Mouse (Mus musculus) stomach, postnatal 0 days (tissue): ENCODE results near the gene Olfr193. TPM values are rescaled to one million over a fixed set of nuclear protein-coding genes. Genes with fewer than 3 reads are reported as not detected.
"Not testable (repeated sequence)": the region's sequence is repeated elsewhere in the genome, so short reads cannot be mapped to it uniquely, and the experiment has no call there.

Source experiments
- ATAC-seq: fragments of 200-750 bp; cut with Nextera tagmentation; 2 replicates; pipeline ENCODE4 v1.8.0; 2017; ENCODE audit not compliant: low FRiP score, low TSS enrichment
- DNase-seq: peaks from one replicate; pipeline ENCODE4 v3.0.0-alpha.2; 2016; ENCODE audit warnings: low spot score
- H3K27ac ChIP-seq: fragments of 300-500 bp; sonication (generic); replicated peaks from 2 replicates; pipeline ENCODE4 v1.5.1; 2014; ENCODE audit warnings: mild to moderate bottlenecking, control low read depth
- H3K27me3 ChIP-seq: fragments of 300-500 bp; sonication (generic); 2 replicates; pipeline ENCODE4 v1.6.1; 2014; ENCODE audit warnings: low read length; ENCODE audit not compliant: control insufficient read depth, insufficient read depth
- H3K36me3 ChIP-seq: fragments of 300-500 bp; sonication (generic); 2 replicates; pipeline ENCODE4 v1.6.1; 2014; ENCODE audit warnings: low read length, mixed read lengths; ENCODE audit not compliant: control insufficient read depth, insufficient read depth
- H3K4me1 ChIP-seq: fragments of 300-500 bp; sonication (generic); replicated peaks from 2 replicates; pipeline ENCODE4 v1.6.1; 2014; ENCODE audit warnings: antibody characterized with exemption; ENCODE audit not compliant: control insufficient read depth, insufficient read depth
- H3K4me2 ChIP-seq: fragments of 300-500 bp; sonication (generic); replicated peaks from 2 replicates; pipeline ENCODE4 v1.6.1; 2014; ENCODE audit warnings: low read depth, mild to moderate bottlenecking, control low read depth, moderate library complexity
- H3K4me3 ChIP-seq: fragments of 300-500 bp; sonication (generic); 2 replicates; pipeline ENCODE4 v1.5.1; 2014; ENCODE audit warnings: low read depth, low read length, control low read depth
- H3K9ac ChIP-seq: fragments of 300-500 bp; sonication (generic); 2 replicates; pipeline ENCODE4 v1.6.1; 2014; ENCODE audit warnings: mild to moderate bottlenecking, low read length, control low read depth, mixed read lengths
- H3K9me3 ChIP-seq: fragments of 300-500 bp; sonication (generic); 2 replicates; pipeline ENCODE4 v1.6.1; 2016; ENCODE audit warnings: low read length; ENCODE audit not compliant: control insufficient read depth
- CTCF ChIP-seq: IDR thresholded peaks from 2 replicates; pipeline ENCODE4 v1.5.1; 2016; ENCODE audit warnings: antibody characterized with exemption, low read depth, mild to moderate bottlenecking, moderate library complexity
- EP300 ChIP-seq: optimal IDR thresholded peaks from 2 replicates; pipeline ENCODE3; 2016; ENCODE audit warnings: antibody characterized with exemption
- WGBS: fragments of 180-500 bp; shearing (Covaris S2); extraction: QIAGEN DNeasy Blood & Tissue Kit; methylation state at CpG from one replicate; pipeline ENCODE4 v1.1.7; 2014; 5-methylcytosine and 5-hydroxymethylcytosine counted together
- polyA plus RNA-seq: library from polyadenylated mRNA; unstranded; fragments of >200 nt; fragmentation: Nextera tagmentation; extraction: Ambion mirVana; gene quantifications from 2 replicates; pipeline ENCODE4 v1.2.1, GENCODE M21; 2015

Gene Olfr193
- not detected in 2 replicates for polyA plus RNA-seq

DNA sequence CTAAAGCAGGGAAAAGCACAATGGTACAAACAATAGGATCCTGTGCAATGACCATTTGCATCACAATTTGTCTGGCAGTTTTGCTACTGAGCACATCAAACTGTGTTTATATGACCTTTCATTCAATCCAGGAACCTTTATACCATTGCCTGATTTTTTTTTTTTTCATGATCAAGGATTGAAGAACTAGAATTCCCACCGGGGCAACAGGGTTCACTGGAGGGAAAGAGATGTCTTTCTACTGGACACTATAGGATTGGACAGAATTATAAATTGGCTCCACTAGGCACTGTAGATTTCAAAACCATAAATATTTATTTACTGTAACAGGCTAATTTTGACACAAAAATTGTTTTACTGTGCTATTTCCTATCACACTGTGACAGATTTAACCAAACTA is at the start of gene Olfr193:
Gene Olfr193, minus strand, starts transcription at position 101 of the 400 bp plus-strand sequence.
- H3K4me1 ChIP-seq = no peaks in the 10 kb centered on the region
- ATAC-seq (no peak), DNase-seq (no peak)
- no peak within 1 kb of the TSS for H3K9ac ChIP-seq
- no peaks in the 10 kb centered on the region for H3K27me3 ChIP-seq
- no peak within 1 kb of the TSS for H3K27ac ChIP-seq
- no peak within 1 kb of the TSS for H3K4me3 ChIP-seq
- H3K36me3 ChIP-seq = no peaks in the 10 kb centered on the region
- 93% methylated on average over 1 of the region's 1 CpGs for WGBS
- H3K9me3 ChIP-seq = no peaks in the 10 kb centered on the region
- TF ChIP-seq CTCF (no peak), EP300 (no peak)
- no peak within 1 kb of the TSS for H3K4me2 ChIP-seq

DNA sequence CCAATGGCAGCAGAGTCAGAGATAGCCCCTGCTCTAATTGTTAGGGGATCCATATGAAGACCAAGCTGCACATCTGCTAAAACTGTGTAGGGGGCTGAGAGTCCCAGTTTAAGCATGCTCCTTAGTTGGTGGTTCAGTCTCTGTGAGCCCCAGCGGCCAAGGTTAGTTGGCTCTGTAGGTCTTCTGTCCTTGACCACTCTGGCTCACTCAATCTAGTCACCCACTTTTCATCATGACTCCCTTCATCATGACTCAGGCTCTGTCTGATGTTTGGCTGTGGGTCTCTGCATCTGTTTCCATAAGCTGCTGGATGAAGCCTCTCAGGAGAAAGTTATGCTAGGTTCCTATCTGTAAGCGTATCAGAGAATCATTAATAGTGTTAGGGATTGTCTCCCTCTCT is 40.3 kb upstream of the Olfr193 start:
- Histone ChIP-seq H3K9ac (no peak overlapping the region), H3K4me3 (no peak overlapping the region), H3K4me1 (no peaks in the 10 kb centered on the region), H3K9me3 (no peaks in the 10 kb centered on the region), H3K36me3 (no peaks in the 10 kb centered on the region), H3K27me3 (no peaks in the 10 kb centered on the region), H3K27ac (no peak overlapping the region), H3K4me2 (no peak overlapping the region)
- WGBS = 88% methylated on average over 2 of the region's 2 CpGs
- DNase-seq = no peak
- ATAC-seq = no peak
- TF ChIP-seq EP300 (no peak), CTCF (no peak)

DNA sequence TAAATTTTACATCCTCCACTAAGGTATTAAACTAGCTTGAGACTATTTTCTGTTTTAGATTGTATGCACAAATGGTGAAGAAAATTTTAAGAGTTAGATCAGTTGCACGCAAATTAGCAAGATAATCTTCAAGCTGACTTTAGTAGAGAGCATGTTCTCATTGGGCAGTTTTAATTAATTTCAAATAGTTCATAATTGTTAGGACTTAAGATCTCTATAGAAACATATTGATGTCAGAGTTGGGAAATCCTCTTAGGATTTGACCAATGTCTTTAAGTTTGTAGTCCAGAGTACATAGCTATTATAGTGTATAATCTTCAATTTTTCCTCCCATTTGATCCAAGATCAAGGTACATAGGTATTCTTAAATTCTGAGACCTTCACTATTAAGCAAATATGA is 35.1 kb upstream of the Olfr193 start, which contains the start of gene Olfr195:
Gene Olfr195, plus strand, starts transcription at position 301 of the 400 bp plus-strand sequence.
- ATAC-seq = no peak
- no peak for TF ChIP-seq EP300
- TF ChIP-seq CTCF = no peak
- Histone ChIP-seq H3K4me3 (no peak within 1 kb of the TSS), H3K36me3 (no peaks in the 10 kb centered on the region), H3K9ac (no peak within 1 kb of the TSS), H3K27ac (no peak within 1 kb of the TSS), H3K4me2 (no peak within 1 kb of the TSS), H3K9me3 (no peaks in the 10 kb centered on the region), H3K4me1 (no peaks in the 10 kb centered on the region), H3K27me3 (no peaks in the 10 kb centered on the region)
- 83% methylated on average over 1 of the region's 1 CpGs for WGBS
- no peak for DNase-seq

DNA sequence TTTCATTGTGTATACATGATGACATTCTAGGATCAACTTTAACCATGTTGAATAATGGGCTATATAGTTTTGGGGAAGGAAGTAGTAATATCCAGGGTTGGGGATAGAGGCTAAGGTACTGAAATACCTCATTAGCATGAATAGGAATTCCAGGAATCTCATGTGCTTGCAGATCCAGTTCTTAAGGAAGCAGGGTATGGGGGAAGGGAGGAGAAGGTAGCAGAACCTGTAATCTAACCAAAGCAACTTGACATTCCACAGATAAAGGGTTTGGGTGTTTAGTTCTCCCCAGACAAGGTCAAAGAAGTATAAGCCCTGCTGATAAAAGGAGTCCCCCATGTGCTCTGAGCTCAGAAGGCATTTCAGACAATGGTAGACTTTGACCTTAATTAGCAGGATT is 29.4 kb upstream of the Olfr193 start:
- DNase-seq = no peak

DNA sequence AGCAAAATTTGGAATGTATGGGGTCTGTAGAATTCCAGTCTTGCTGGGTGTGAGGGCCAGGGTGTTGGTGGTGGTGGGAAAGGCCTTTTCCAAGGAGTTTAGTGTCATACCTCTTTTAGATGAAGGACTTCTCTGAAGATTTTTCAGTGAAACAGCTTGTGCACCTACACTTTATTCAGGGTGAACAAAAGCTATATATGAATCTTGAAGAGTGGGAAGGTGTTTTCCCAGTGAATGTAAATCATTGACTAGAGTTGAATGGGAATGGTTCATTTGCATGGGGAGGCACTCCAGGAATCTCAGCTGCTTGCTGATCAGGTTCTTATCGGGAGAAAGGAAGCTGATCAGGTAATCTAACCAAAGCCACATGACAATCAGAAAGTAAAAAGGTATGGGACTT is 19.1 kb upstream of the Olfr193 start:
- Histone ChIP-seq H3K27me3 (no peaks in the 10 kb centered on the region), H3K9me3 (no peaks in the 10 kb centered on the region), H3K4me1 (no peaks in the 10 kb centered on the region), H3K4me3 (no peak overlapping the region), H3K27ac (no peak overlapping the region), H3K9ac (no peak overlapping the region), H3K36me3 (no peaks in the 10 kb centered on the region), H3K4me2 (no peak overlapping the region)
- ATAC-seq = no peak
- TF ChIP-seq CTCF (no peak), EP300 (no peak)
- 71% methylated on average over 1 of the region's 1 CpGs for WGBS
- DNase-seq = no peak

More for the DNA sequence above, 29.4 kb upstream of the Olfr193 start:
- H3K27me3 ChIP-seq = no peaks in the 10 kb centered on the region
- H3K36me3 ChIP-seq = no peaks in the 10 kb centered on the region
- no peak overlapping the region for H3K27ac ChIP-seq
- H3K4me1 ChIP-seq = no peaks in the 10 kb centered on the region
- no peaks in the 10 kb centered on the region for H3K9me3 ChIP-seq
- no peak overlapping the region for H3K4me3 ChIP-seq
- no peak for ATAC-seq
- TF ChIP-seq CTCF (no peak), EP300 (no peak)
- no peak overlapping the region for H3K9ac ChIP-seq
- no peak overlapping the region for H3K4me2 ChIP-seq

DNA sequence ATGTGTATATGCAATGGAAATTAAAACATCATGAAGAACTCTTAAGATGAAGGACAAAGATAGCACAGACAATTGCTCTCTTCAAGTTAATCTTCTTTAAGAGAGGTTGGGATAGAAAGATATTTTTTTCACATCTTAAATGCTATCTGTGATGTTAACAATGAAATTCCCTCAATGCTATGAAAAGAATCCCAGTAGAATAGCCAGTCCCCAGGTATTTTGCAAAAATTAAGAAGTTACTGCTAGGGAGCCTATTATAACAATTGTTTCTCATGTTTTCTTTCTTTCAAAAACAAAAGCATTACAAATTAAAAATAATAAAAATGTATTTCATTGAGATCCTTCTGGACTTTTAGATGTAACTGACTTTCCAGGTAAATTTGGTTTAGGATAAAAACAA is 9.3 kb upstream of the Olfr193 start, which contains the start of gene Olfr194:
Gene Olfr194, minus strand, starts transcription at position 101 of the 400 bp plus-strand sequence.
- H3K4me2 ChIP-seq = no peak within 1 kb of the TSS
- no peak for DNase-seq
- no peak within 1 kb of the TSS for H3K9ac ChIP-seq
- no peak within 1 kb of the TSS for H3K27ac ChIP-seq
- ATAC-seq = no peak
- no peaks in the 10 kb centered on the region for H3K36me3 ChIP-seq
- H3K27me3 ChIP-seq = no peaks in the 10 kb centered on the region
- no peak within 1 kb of the TSS for H3K4me3 ChIP-seq
- no peaks in the 10 kb centered on the region for H3K9me3 ChIP-seq
- TF ChIP-seq CTCF (no peak), EP300 (no peak)
- no peaks in the 10 kb centered on the region for H3K4me1 ChIP-seq

DNA sequence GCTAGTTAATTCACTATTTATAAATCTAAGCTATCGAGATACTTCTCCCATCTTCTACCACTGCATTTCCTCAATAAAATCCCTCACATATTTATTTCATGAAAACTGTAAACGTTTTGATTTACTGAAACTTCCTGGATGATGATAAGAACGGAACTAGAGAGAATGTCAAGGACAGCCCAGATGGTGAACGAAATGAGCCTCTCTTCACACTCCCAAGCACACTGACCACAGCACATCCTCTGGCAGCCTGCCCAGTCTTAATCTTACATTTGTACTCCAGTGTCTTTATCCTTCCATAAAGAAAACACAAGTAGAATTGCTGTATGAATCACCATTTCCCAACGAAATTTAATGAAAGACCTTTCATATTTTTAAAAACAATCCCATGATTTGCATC is 3.2 kb downstream of the Olfr193 start:
- H3K36me3 ChIP-seq, H3K4me2 ChIP-seq, DNase-seq, H3K9me3 ChIP-seq, H3K27me3 ChIP-seq, H3K9ac ChIP-seq, H3K4me3 ChIP-seq, H3K27ac ChIP-seq, H3K4me1 ChIP-seq, ATAC-seq: not testable (repeated sequence)
- 47% methylated on average over 5 of the region's 5 CpGs for WGBS
